Mouse (Mus musculus) embryonic facial prominence, embryonic 11.5 days (tissue): ENCODE results near the gene Pfn1. TPM values are rescaled to one million over a fixed set of nuclear protein-coding genes. Genes with fewer than 3 reads are reported as not detected.

ENCODE experiments used
- ATAC-seq: fragments of 200-750 bp; cut with Nextera tagmentation; replicated peaks from 2 replicates; pipeline ENCODE4 v1.8.0; 2017; ENCODE audit warnings: low read depth; ENCODE audit not compliant: insufficient number of reproducible peaks, low FRiP score, low TSS enrichment
- DNase-seq: peaks from one replicate; pipeline ENCODE4 v3.0.0-alpha.2; 2015; ENCODE audit warnings: low spot score
- H3K27ac ChIP-seq: fragments of 300-500 bp; sonication (generic); replicated peaks from 2 replicates; pipeline ENCODE4 v1.5.1; 2014; ENCODE audit warnings: mild to moderate bottlenecking, low read depth, low read length, control low read depth
- H3K27me3 ChIP-seq: fragments of 300-500 bp; sonication (generic); 2 replicates; pipeline ENCODE4 v1.6.1; 2014; ENCODE audit warnings: mild to moderate bottlenecking, low read length, moderate library complexity, mixed read lengths; ENCODE audit not compliant: control insufficient read depth, insufficient read depth
- H3K36me3 ChIP-seq: fragments of 300-500 bp; sonication (generic); replicated peaks from 2 replicates; pipeline ENCODE4 v1.6.1; 2014; ENCODE audit warnings: low read depth, mild to moderate bottlenecking, low read length, moderate library complexity, mixed read lengths; ENCODE audit not compliant: control insufficient read depth, insufficient read depth
- H3K4me1 ChIP-seq: fragments of 300-500 bp; sonication (generic); 2 replicates; pipeline ENCODE4 v1.6.1; 2014; ENCODE audit warnings: low read length, mixed read lengths; ENCODE audit not compliant: control insufficient read depth, insufficient read depth
- H3K4me2 ChIP-seq: fragments of 300-500 bp; sonication (generic); 2 replicates; pipeline ENCODE4 v1.6.1; 2014; ENCODE audit warnings: low read depth, mild to moderate bottlenecking, control low read depth, low read length, moderate library complexity
- H3K4me3 ChIP-seq: fragments of 300-500 bp; sonication (generic); 2 replicates; pipeline ENCODE4 v1.5.1; 2014; ENCODE audit warnings: low read depth, low read length, control low read depth
- H3K9ac ChIP-seq: fragments of 300-500 bp; sonication (generic); replicated peaks from 2 replicates; pipeline ENCODE4 v1.6.1; 2014; ENCODE audit warnings: mild to moderate bottlenecking, control low read depth, low read length
- H3K9me3 ChIP-seq: fragments of 300-500 bp; sonication (generic); replicated peaks from 2 replicates; pipeline ENCODE4 v1.6.1; 2016; ENCODE audit warnings: mild to moderate bottlenecking, low read length, inconsistent platforms, mixed read lengths; ENCODE audit not compliant: control insufficient read depth
- WGBS: fragments of 180-500 bp; shearing (Covaris S2); extraction: QIAGEN DNeasy Blood & Tissue Kit; methylation state at CpG from one replicate; pipeline ENCODE4 v1.1.7; 2014; 5-methylcytosine and 5-hydroxymethylcytosine counted together
- polyA plus RNA-seq: library from polyadenylated mRNA; unstranded; fragments of >200 nt; fragmentation: Nextera tagmentation; extraction: Ambion mirVana; gene quantifications from 2 replicates; pipeline ENCODE4 v1.2.1, GENCODE M21; 2014

The Pfn1 gene
- polyA plus RNA-seq, 1 experiment from 2014 or later, result 1,669 TPM

GRCm38 (mm10) chr11:70645461-70646258, 8.8 kb downstream of the Pfn1 start:
- DNase-seq (no peak), ATAC-seq (no peak)
- H3K4me1 ChIP-seq, result peaks cover 2% of the 10 kb centered on the region; the same call in 1 of the 2 replicates
- H3K4me2 ChIP-seq, result peak overlapping the region; percentile 66
- H3K9me3 ChIP-seq, result no peaks in the 10 kb centered on the region
- peak overlapping the region; percentile 70 for H3K9ac ChIP-seq
- WGBS, result 87% methylated on average over 12 of the region's 12 CpGs
- no peak overlapping the region for H3K27ac ChIP-seq
- H3K27me3 ChIP-seq, result no peaks in the 10 kb centered on the region
- H3K36me3 ChIP-seq, result peaks cover 8% of the 10 kb centered on the region
- H3K4me3 ChIP-seq, result peak overlapping the region; percentile 61

GRCm38 (mm10) chr11:70644564-70645103, 9.8 kb downstream of the Pfn1 start:
- ATAC-seq (no peak), DNase-seq (no peak)
- Histone ChIP-seq H3K27me3 (no peaks in the 10 kb centered on the region), H3K9ac (no peak overlapping the region), H3K4me2 (no peak overlapping the region), H3K9me3 (no peaks in the 10 kb centered on the region), H3K36me3 (peaks cover 2% of the 10 kb centered on the region), H3K27ac (no peak overlapping the region), H3K4me3 (no peak overlapping the region), H3K4me1 (peaks cover 2% of the 10 kb centered on the region; the same call in 1 of the 2 replicates)
- WGBS, result 96% methylated on average over 8 of the region's 8 CpGs

DNA sequence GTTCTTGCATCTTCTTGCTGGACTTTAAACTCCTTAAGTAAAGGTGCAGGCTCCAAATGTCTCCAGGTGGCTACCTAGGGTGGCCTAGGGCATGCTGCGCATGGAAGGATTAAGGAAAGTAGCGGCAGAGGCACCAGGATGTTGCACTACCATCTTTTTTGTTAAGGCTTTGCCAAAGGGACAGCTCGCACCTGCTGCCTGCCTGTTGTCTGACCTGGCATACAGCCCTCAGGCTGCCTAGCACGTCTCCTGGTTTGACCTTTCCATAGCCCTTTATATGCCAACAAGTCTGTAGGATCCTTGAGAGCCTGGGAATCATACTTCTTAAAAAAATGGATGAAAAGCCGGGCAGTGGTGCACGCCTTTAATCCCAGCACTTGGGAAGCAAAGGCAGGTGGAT, 11.4 kb downstream of the Pfn1 start:
- no peaks in the 10 kb centered on the region; the same call in none of the 2 replicates for H3K36me3 ChIP-seq
- H3K27me3 ChIP-seq, result no peaks in the 10 kb centered on the region
- no peak overlapping the region for H3K4me2 ChIP-seq
- 95% methylated on average over 6 of the region's 6 CpGs for WGBS
- no peaks in the 10 kb centered on the region for H3K9me3 ChIP-seq
- no peak overlapping the region for H3K9ac ChIP-seq
- no peak for ATAC-seq
- no peak for DNase-seq
- peaks cover 2% of the 10 kb centered on the region; the same call in 1 of the 2 replicates for H3K4me1 ChIP-seq
- H3K27ac ChIP-seq, result no peak overlapping the region
- no peak overlapping the region for H3K4me3 ChIP-seq

GRCm38 (mm10) chr11:70641241-70641640, 13.2 kb downstream of the Pfn1 start:
- H3K4me1 ChIP-seq, result no peaks in the 10 kb centered on the region; the same call in 1 of the 2 replicates
- H3K27ac ChIP-seq, result no peak overlapping the region
- DNase-seq, result no peak
- H3K4me2 ChIP-seq, result no peak overlapping the region
- ATAC-seq, result no peak
- H3K9me3 ChIP-seq, result no peaks in the 10 kb centered on the region
- H3K9ac ChIP-seq, result no peak overlapping the region
- H3K4me3 ChIP-seq, result no peak overlapping the region
- H3K27me3 ChIP-seq, result no peaks in the 10 kb centered on the region
- 79% methylated on average over 7 of the region's 7 CpGs for WGBS
- no peaks in the 10 kb centered on the region; the same call in none of the 2 replicates for H3K36me3 ChIP-seq

DNA sequence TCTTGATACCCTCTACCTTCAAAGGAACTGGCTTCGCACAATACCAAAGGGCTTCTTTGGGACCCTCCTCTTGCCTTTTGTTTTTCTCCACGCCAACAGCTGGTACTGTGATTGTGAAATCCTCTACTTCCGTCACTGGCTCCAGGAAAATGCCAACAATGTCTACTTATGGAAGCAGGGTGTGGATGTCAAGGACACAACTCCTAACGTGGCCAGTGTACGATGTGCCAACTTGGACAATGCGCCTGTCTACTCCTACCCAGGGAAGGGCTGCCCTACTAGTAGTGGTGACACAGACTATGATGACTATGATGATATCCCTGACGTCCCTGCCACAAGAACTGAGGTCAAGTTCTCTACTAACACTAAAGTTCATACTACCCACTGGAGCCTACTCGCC, 14.5 kb downstream of the Pfn1 start:
- no peak overlapping the region for H3K4me2 ChIP-seq
- no peaks in the 10 kb centered on the region for H3K27me3 ChIP-seq
- no peak overlapping the region for H3K27ac ChIP-seq
- DNase-seq (no peak), ATAC-seq (no peak)
- H3K4me3 ChIP-seq, result no peak overlapping the region
- no peaks in the 10 kb centered on the region for H3K4me1 ChIP-seq
- no peaks in the 10 kb centered on the region; the same call in none of the 2 replicates for H3K36me3 ChIP-seq
- no peaks in the 10 kb centered on the region for H3K9me3 ChIP-seq
- no peak overlapping the region for H3K9ac ChIP-seq
- 87% methylated on average over 8 of the region's 8 CpGs for WGBS

DNA sequence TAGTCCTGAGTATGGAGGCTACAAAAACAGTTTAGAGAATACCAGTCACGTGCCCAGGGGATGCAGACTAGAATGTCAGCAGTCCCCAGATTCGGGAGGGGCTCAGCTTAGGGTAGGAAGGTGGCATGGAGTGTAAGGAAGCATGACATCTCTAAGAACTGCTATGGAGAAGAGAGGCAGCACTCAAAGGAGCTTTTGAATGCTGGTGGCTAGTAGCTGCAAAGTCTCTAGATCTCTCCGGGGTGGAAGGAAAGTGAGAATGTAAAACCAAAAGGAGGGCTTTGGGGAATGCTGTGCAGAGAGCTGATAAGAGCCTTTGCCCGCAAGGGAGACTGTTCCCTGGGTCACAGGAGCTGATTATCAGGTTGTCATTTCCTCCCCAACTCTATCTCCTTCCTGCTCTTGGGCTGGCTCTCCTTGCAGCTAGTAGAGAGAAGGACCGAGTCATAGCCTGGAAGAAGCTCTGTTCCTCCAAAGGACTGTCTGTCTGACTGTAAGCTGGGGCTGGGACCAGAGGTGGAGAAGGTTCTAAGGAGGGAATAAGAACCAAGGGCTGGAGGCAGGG, 15.6 kb downstream of the Pfn1 start, which contains the start of gene Gp1ba:
Gp1ba (plus strand) TSS at position 409 of the 565 bp plus-strand sequence.
- no peaks in the 10 kb centered on the region for H3K9me3 ChIP-seq
- no peak for DNase-seq
- no peaks in the 10 kb centered on the region for H3K4me1 ChIP-seq
- H3K9ac ChIP-seq, result no peak within 1 kb of the TSS
- H3K36me3 ChIP-seq, result no peaks in the 10 kb centered on the region
- no peak within 1 kb of the TSS for H3K4me2 ChIP-seq
- H3K27ac ChIP-seq, result no peak within 1 kb of the TSS
- no peaks in the 10 kb centered on the region for H3K27me3 ChIP-seq
- no peak within 1 kb of the TSS for H3K4me3 ChIP-seq
- 55% methylated on average over 5 of the region's 5 CpGs for WGBS
- ATAC-seq, result no peak

GRCm38 (mm10) chr11:70638293-70638692, 16.2 kb downstream of the Pfn1 start:
- Histone ChIP-seq H3K9ac (no peak overlapping the region), H3K9me3 (no peaks in the 10 kb centered on the region), H3K27ac (no peak overlapping the region), H3K36me3 (no peaks in the 10 kb centered on the region), H3K4me3 (no peak overlapping the region), H3K4me2 (no peak overlapping the region), H3K27me3 (no peaks in the 10 kb centered on the region), H3K4me1 (no peaks in the 10 kb centered on the region)
- ATAC-seq (no peak), DNase-seq (no peak)
- WGBS, result 88% methylated on average over 1 of the region's 1 CpGs

- H3K36me3 ChIP-seq, result no peaks in the 10 kb centered on the region
- no peaks in the 10 kb centered on the region for H3K4me1 ChIP-seq
- ATAC-seq (no peak), DNase-seq (no peak)
- no peak overlapping the region for H3K4me3 ChIP-seq
- no peaks in the 10 kb centered on the region for H3K27me3 ChIP-seq
- H3K4me2 ChIP-seq, result no peak overlapping the region
- 100% methylated on average over 1 of the region's 1 CpGs for WGBS
- H3K9ac ChIP-seq, result no peak overlapping the region
- H3K9me3 ChIP-seq, result no peaks in the 10 kb centered on the region
- H3K27ac ChIP-seq, result no peak overlapping the region
These were observed 16.7 kb downstream of the Pfn1 start for GRCm38 (mm10) chr11:70637764-70638163.
